Mouse (Mus musculus) adrenal gland, adult 18-20 months (tissue): ENCODE results near the gene C8a. TPM values are rescaled to one million over a fixed set of nuclear protein-coding genes. Genes with fewer than 3 reads are reported as not detected.
A peak's percentile ranks its signal among the peaks of the same experiment; 100 is the strongest.

Source experiments
- DNase-seq, 2 experiments: peaks; one replicate each; pipeline ENCODE4 v3.0.0; 2021 to 2022; ENCODE audit warnings: low spot score in 2 of 2
- long read RNA-seq, 2 experiments: library from polyadenylated mRNA; stranded (forward); transcript quantifications; one replicate each; pipeline ENCODE4 v2.0.0; 2021
- total RNA-seq, 2 experiments: library from RNA; stranded (reverse); gene quantifications; 1 replicate in 1 of 2; 2 replicates in 1 of 2; pipeline ENCODE4 v1.2.3; 2021

C8a gene
- under 1 TPM in 1 of 2 experiments, not detected in 1; 0.13 TPM for total RNA-seq
- long read RNA-seq, experiment 1: 0 reads
- long read RNA-seq, experiment 2: 0 reads

- no peak for DNase-seq
These were observed at the start of gene C8a for GRCm38 (mm10) chr4:104876323-104876722. TSS of gene C8a (minus strand) at chr4:104876398.

GRCm38 (mm10) chr4:104925383-104925782, 49.2 kb upstream of the C8a start:
- no peak for DNase-seq

GRCm38 (mm10) chr4:104918017-104918416, 41.8 kb upstream of the C8a start:
- no peak for DNase-seq

- DNase-seq: no peak
These were observed 38.6 kb upstream of the C8a start for GRCm38 (mm10) chr4:104914711-104915247.

GRCm38 (mm10) chr4:104913291-104914129, 37.3 kb upstream of the C8a start, which contains the start of gene Fyb2:
TSS of gene Fyb2 (plus strand) at chr4:104913456.
- no peak for DNase-seq

- peak; percentile 77 to 85 for DNase-seq
These were observed 35.5 kb upstream of the C8a start for GRCm38 (mm10) chr4:104911685-104912084.

- DNase-seq: no peak
These were observed 28.9 kb upstream of the C8a start for GRCm38 (mm10) chr4:104905049-104905448.

GRCm38 (mm10) chr4:104902836-104903235, 26.6 kb upstream of the C8a start:
- DNase-seq: no peak

GRCm38 (mm10) chr4:104894004-104894734, 18.0 kb upstream of the C8a start:
- DNase-seq: peak; percentile 39 to 57

GRCm38 (mm10) chr4:104893588-104893987, 17.4 kb upstream of the C8a start:
- no peak for DNase-seq

- no peak for DNase-seq
These were observed 15.5 kb upstream of the C8a start for GRCm38 (mm10) chr4:104891708-104892107.

GRCm38 (mm10) chr4:104888499-104889262, 12.5 kb upstream of the C8a start:
- DNase-seq: no peak

GRCm38 (mm10) chr4:104887486-104887885, 11.3 kb upstream of the C8a start:
- DNase-seq: no peak

GRCm38 (mm10) chr4:104875832-104876231, 366 bp downstream of the C8a start:
- DNase-seq: no peak

- DNase-seq: no peak
These were observed 6.0 kb downstream of the C8a start for GRCm38 (mm10) chr4:104870196-104870595.

GRCm38 (mm10) chr4:104869581-104869980, 6.6 kb downstream of the C8a start:
- no peak for DNase-seq

- DNase-seq: no peak
These were observed 11.8 kb downstream of the C8a start for GRCm38 (mm10) chr4:104864397-104864796.

GRCm38 (mm10) chr4:104861241-104861640, 15.0 kb downstream of the C8a start:
- DNase-seq: no peak

GRCm38 (mm10) chr4:104857823-104858222, 18.4 kb downstream of the C8a start:
- DNase-seq: no peak

GRCm38 (mm10) chr4:104857029-104857428, 19.2 kb downstream of the C8a start, which contains the start of gene Gm17662:
TSS of gene Gm17662 (plus strand) at chr4:104857329.
- no peak for DNase-seq

- DNase-seq: no peak
These were observed 21.0 kb downstream of the C8a start for GRCm38 (mm10) chr4:104855216-104855615.
